In the genomic region with DNA sequence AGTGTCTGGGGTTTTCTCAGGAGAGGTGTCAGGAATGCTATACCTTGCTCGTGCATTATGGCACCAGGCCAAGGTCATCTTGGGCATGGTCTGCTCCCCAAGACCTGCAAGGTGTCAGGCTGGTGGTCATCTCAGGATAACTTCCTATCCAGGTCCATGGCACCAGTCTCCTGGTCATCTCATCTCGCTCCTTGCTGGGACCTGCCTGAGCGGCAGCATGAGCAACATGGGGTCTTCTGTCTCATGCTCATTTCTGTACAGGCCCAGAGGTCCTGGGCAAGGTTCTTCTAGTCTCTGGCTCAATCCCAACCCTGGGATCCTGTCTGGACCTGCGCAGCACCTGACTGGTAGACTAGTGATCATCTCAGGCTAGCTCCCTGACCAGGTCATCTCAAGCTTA, we compare ENCODE assay signal across 16 mouse cellular contexts.
"Had no signal": no experiment of that assay in that cellular context is flagged by ENCODE, and none has a peak within 500 bp of the region (broad histone marks: within the 10 kb centered on the region; RNA-seq: fewer than 3 reads in every experiment).

No protein-coding gene starts in this region.

- H3K27me3 ChIP-seq: neural tube, embryonic 13.5 days; neural tube, embryonic 15.5 days; stomach, embryonic 15.5 days had no signal

- H3K9ac ChIP-seq: neural tube, embryonic 13.5 days; neural tube, embryonic 15.5 days; stomach, embryonic 15.5 days had no signal

- DNase-seq: retina, postnatal 1 day; right cerebral cortex, adult 18-20 months; right cerebral cortex, postnatal 14 days; right cerebral cortex, postnatal 25 days; right cerebral cortex, postnatal 4 days; spleen, adult 18-20 months; thymus, adult 18-20 months; thymus, adult 2 months; thymus, postnatal 14 days; thymus, postnatal 25 days; thymus, postnatal 36 days; thymus, postnatal 4 days had no signal

- H3K4me2 ChIP-seq: neural tube, embryonic 13.5 days; neural tube, embryonic 15.5 days; stomach, embryonic 15.5 days had no signal

- H3K4me1 ChIP-seq: neural tube, embryonic 13.5 days; neural tube, embryonic 15.5 days; stomach, embryonic 15.5 days had no signal

- H3K9me3 ChIP-seq: neural tube, embryonic 15.5 days; stomach, embryonic 15.5 days had no signal

- H3K36me3 ChIP-seq: neural tube, embryonic 13.5 days; neural tube, embryonic 15.5 days; stomach, embryonic 15.5 days had no signal

- H3K27ac ChIP-seq: neural tube, embryonic 13.5 days; neural tube, embryonic 15.5 days; stomach, embryonic 15.5 days; stomach, postnatal 0 days had no signal

- H3K4me3 ChIP-seq: neural tube, embryonic 13.5 days; neural tube, embryonic 15.5 days; stomach, embryonic 15.5 days had no signal
